Mouse (Mus musculus) lung, postnatal 0 days (tissue): ENCODE measurements around the gene Safb. TPM values are rescaled to one million over a fixed set of nuclear protein-coding genes. Genes with fewer than 3 reads are reported as not detected.

Source experiments
- ATAC-seq: fragments of 200-750 bp; cut with Nextera tagmentation; 2 replicates; pipeline ENCODE4 v1.8.0; 2017; ENCODE audit warnings: moderate library complexity
- DNase-seq: peaks from one replicate; pipeline ENCODE4 v3.0.0-alpha.2; 2016; ENCODE audit warnings: low spot score
- H3K27ac ChIP-seq: fragments of 300-500 bp; sonication (generic); 2 replicates; pipeline ENCODE4 v1.5.1; 2014; ENCODE audit warnings: antibody characterized with exemption, mild to moderate bottlenecking, low read length, mixed read lengths
- H3K27me3 ChIP-seq: fragments of 300-500 bp; sonication (generic); replicated peaks from 2 replicates; pipeline ENCODE4 v1.6.1; 2014; ENCODE audit warnings: low read length, mixed read lengths; ENCODE audit not compliant: insufficient read depth
- H3K36me3 ChIP-seq: fragments of 300-500 bp; sonication (generic); 2 replicates; pipeline ENCODE4 v1.6.1; 2014; ENCODE audit warnings: low read length, mixed read lengths; ENCODE audit not compliant: insufficient read depth
- H3K4me1 ChIP-seq: fragments of 300-500 bp; sonication (generic); 2 replicates; pipeline ENCODE4 v1.6.1; 2014; ENCODE audit warnings: antibody characterized with exemption, low read depth, low read length, mixed read lengths; ENCODE audit not compliant: insufficient read depth
- H3K4me2 ChIP-seq: fragments of 300-500 bp; sonication (generic); replicated peaks from 2 replicates; pipeline ENCODE4 v1.6.1; 2014; ENCODE audit warnings: low read depth, mild to moderate bottlenecking, low read length, moderate library complexity, mixed read lengths
- H3K4me3 ChIP-seq: fragments of 300-500 bp; sonication (generic); 2 replicates; pipeline ENCODE4 v1.5.1; 2014; ENCODE audit warnings: low read depth, low read length
- H3K9ac ChIP-seq: fragments of 300-500 bp; sonication (generic); replicated peaks from 2 replicates; pipeline ENCODE4 v1.6.1; 2014; ENCODE audit warnings: low read depth, mild to moderate bottlenecking
- H3K9me3 ChIP-seq: fragments of 300-500 bp; sonication (generic); 2 replicates; pipeline ENCODE4 v1.6.1; 2016; ENCODE audit warnings: low read length, mixed read lengths
- CTCF ChIP-seq: IDR thresholded peaks from 2 replicates; pipeline ENCODE4 v1.5.1; 2016; ENCODE audit warnings: antibody characterized with exemption, mild to moderate bottlenecking
- EP300 ChIP-seq: IDR thresholded peaks from 2 replicates; pipeline ENCODE4 v1.6.1; 2016; ENCODE audit warnings: antibody characterized with exemption, mild to moderate bottlenecking, control low read depth
- WGBS: fragments of 180-500 bp; shearing (Covaris S2); extraction: QIAGEN DNeasy Blood & Tissue Kit; methylation state at CpG from one replicate; pipeline ENCODE4 v1.1.7; 2014; 5-methylcytosine and 5-hydroxymethylcytosine counted together
- polyA plus RNA-seq: library from polyadenylated mRNA; unstranded; fragments of >200 nt; fragmentation: Nextera tagmentation; extraction: Ambion mirVana; gene quantifications from 2 replicates; pipeline ENCODE4 v1.2.1, GENCODE M21; 2015

Safb gene
- polyA plus RNA-seq, 1 experiment from 2014 or later = 43.4 TPM

DNA sequence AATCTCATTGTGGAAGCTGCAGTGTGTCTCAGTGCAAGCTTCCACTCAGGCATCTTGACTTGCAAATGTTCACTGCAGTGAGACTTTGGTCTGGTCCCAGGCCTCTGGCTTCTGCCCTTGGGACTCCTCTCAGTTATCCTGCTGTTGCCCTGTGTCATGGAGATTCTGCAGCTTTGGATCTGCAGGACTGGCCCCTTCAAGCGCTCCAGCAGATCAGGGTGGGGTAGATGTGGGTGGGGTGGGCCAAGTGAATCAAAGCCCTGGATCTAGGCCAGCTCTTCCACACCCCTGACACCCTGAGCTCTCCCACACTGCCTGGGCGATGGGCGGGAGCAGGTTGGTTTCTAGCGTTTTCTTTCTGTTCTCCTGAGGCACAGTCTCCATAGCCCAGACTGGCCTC, 47.2 kb downstream of the Safb start:
- Histone ChIP-seq H3K9me3 (no peaks in the 10 kb centered on the region), H3K27ac (no peak overlapping the region), H3K4me3 (no peak overlapping the region), H3K36me3 (no peaks in the 10 kb centered on the region), H3K4me2 (no peak overlapping the region), H3K27me3 (no peaks in the 10 kb centered on the region), H3K9ac (no peak overlapping the region), H3K4me1 (peaks cover 6% of the 10 kb centered on the region; the same call in 1 of the 2 replicates)
- TF ChIP-seq EP300 (no peak), CTCF (no peak)
- ATAC-seq (no peak), DNase-seq (no peak)
- 54% methylated on average over 4 of the region's 4 CpGs for WGBS

GRCm38 (mm10) chr17:56634023-56634422, 49.4 kb downstream of the Safb start:
- no peak for DNase-seq
- WGBS = 85% methylated on average over 6 of the region's 6 CpGs
- Histone ChIP-seq H3K4me2 (no peak overlapping the region), H3K27ac (no peak overlapping the region), H3K36me3 (no peaks in the 10 kb centered on the region), H3K4me1 (no peaks in the 10 kb centered on the region), H3K27me3 (no peaks in the 10 kb centered on the region), H3K9ac (no peak overlapping the region), H3K9me3 (no peaks in the 10 kb centered on the region), H3K4me3 (no peak overlapping the region)
- no peak for TF ChIP-seq EP300
- TF ChIP-seq CTCF = no peak
- ATAC-seq = no peak

- no peaks in the 10 kb centered on the region for H3K27me3 ChIP-seq
- DNase-seq (no peak), ATAC-seq (no peak)
- H3K4me1 ChIP-seq = no peaks in the 10 kb centered on the region
- no peak overlapping the region for H3K4me2 ChIP-seq
- no peaks in the 10 kb centered on the region for H3K9me3 ChIP-seq
- H3K9ac ChIP-seq = no peak overlapping the region
- no peak overlapping the region for H3K4me3 ChIP-seq
- H3K27ac ChIP-seq = no peak overlapping the region
- 82% methylated on average over 4 of the region's 4 CpGs for WGBS
- TF ChIP-seq CTCF (no peak), EP300 (no peak)
- no peaks in the 10 kb centered on the region for H3K36me3 ChIP-seq
These were observed 58.6 kb downstream of the Safb start for GRCm38 (mm10) chr17:56643237-56643636.

DNA sequence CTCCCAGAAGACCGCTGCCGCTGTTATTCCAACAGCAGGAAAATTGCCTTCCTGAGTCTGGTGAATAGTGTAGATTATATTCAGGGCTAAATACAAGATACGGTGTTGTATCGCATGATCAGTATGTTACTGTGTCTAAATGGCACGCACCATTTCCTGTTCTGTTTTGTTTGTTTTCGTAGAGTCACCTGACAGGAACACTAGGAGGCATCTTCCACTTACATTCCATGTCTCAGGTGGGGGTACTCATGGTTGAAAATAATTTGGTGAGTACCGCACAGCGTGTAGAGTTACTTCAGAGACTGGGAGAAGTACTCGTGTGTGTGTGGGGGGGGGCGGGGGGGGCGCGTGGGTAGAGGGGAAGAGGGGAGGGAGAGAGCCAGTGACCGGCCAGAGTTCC, 62.9 kb downstream of the Safb start:
- H3K27me3 ChIP-seq = no peaks in the 10 kb centered on the region
- H3K9me3 ChIP-seq = no peaks in the 10 kb centered on the region
- no peaks in the 10 kb centered on the region for H3K4me1 ChIP-seq
- H3K9ac ChIP-seq = no peak overlapping the region
- no peaks in the 10 kb centered on the region for H3K36me3 ChIP-seq
- DNase-seq = no peak
- TF ChIP-seq EP300 = no peak
- TF ChIP-seq CTCF = no peak
- no peak overlapping the region for H3K27ac ChIP-seq
- H3K4me3 ChIP-seq = no peak overlapping the region
- H3K4me2 ChIP-seq = no peak overlapping the region
- 40% methylated on average over 12 of the region's 13 CpGs for WGBS
- ATAC-seq = peak; percentile 19; the same call in 1 of the 2 replicates

GRCm38 (mm10) chr17:56651801-56652200, 67.2 kb downstream of the Safb start:
- ATAC-seq = peak; percentile 65
- H3K4me3 ChIP-seq = no peak overlapping the region
- no peaks in the 10 kb centered on the region for H3K9me3 ChIP-seq
- H3K9ac ChIP-seq = no peak overlapping the region
- H3K4me1 ChIP-seq = no peaks in the 10 kb centered on the region
- no peak overlapping the region for H3K27ac ChIP-seq
- TF ChIP-seq CTCF (no peak), EP300 (no peak)
- H3K4me2 ChIP-seq = no peak overlapping the region
- peak; percentile 62 for DNase-seq
- H3K36me3 ChIP-seq = no peaks in the 10 kb centered on the region
- no peaks in the 10 kb centered on the region for H3K27me3 ChIP-seq
- 20% methylated on average over 10 of the region's 10 CpGs for WGBS

DNA sequence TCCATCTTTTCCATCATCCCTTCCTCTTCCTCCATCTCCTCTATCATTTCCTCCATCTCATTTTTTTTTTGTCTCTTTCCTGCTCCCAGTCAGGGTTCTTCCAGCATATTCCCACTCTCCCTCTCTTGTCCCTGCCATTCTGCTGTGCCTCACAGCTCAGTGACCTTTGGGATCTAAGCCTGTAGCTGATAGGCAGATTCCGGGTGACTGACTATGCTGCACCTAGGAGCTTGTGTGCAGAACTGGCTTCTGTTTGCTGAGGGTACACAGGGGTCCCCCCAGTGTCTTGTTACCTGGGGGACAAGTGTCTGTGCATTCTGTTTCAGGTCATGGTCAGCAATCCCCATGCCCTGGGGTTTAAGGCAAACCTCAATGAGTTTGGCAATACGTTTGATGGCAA, 70.1 kb downstream of the Safb start:
- no peaks in the 10 kb centered on the region for H3K4me1 ChIP-seq
- no peak overlapping the region for H3K9ac ChIP-seq
- H3K36me3 ChIP-seq = no peaks in the 10 kb centered on the region
- no peaks in the 10 kb centered on the region for H3K27me3 ChIP-seq
- 62% methylated on average over 2 of the region's 2 CpGs for WGBS
- TF ChIP-seq CTCF = no peak
- TF ChIP-seq EP300 = no peak
- H3K4me2 ChIP-seq = no peak overlapping the region
- no peak overlapping the region for H3K27ac ChIP-seq
- DNase-seq (no peak), ATAC-seq (no peak)
- no peaks in the 10 kb centered on the region for H3K9me3 ChIP-seq
- no peak overlapping the region for H3K4me3 ChIP-seq

GRCm38 (mm10) chr17:56655311-56655710, 70.7 kb downstream of the Safb start:
- no peaks in the 10 kb centered on the region for H3K9me3 ChIP-seq

More at GRCm38 (mm10) chr17:56655311-56655710, 70.7 kb downstream of the Safb start:
- no peak overlapping the region for H3K4me2 ChIP-seq
- DNase-seq (no peak), ATAC-seq (no peak)
- no peak overlapping the region for H3K27ac ChIP-seq
- no peaks in the 10 kb centered on the region for H3K4me1 ChIP-seq
- WGBS = 68% methylated on average over 3 of the region's 3 CpGs
- H3K4me3 ChIP-seq = no peak overlapping the region
- H3K27me3 ChIP-seq = no peaks in the 10 kb centered on the region
- H3K36me3 ChIP-seq = no peaks in the 10 kb centered on the region
- H3K9ac ChIP-seq = no peak overlapping the region
- TF ChIP-seq EP300 = no peak
- TF ChIP-seq CTCF = no peak

Other genes with a start within 250 kb of the Safb start
- 25.6 and 29.6 TPM in 2 replicates for gene Ptprs, start 108.3 kb upstream of the Safb start, polyA plus RNA-seq
- gene Znrf4, start 72.4 kb upstream of the Safb start, polyA plus RNA-seq = not detected in 2 replicates
- gene Gm20219, start 30.4 kb upstream of the Safb start, polyA plus RNA-seq = 3.5 and 3.8 TPM in 2 replicates
- 36.8 and 39.8 TPM in 2 replicates for gene Safb2, start 240 bp upstream of the Safb start, polyA plus RNA-seq
- gene 2410015M20Rik, start 24.9 kb downstream of the Safb start, polyA plus RNA-seq = 201 and 230 TPM in 2 replicates
- gene Rpl36, start 28.6 kb downstream of the Safb start, polyA plus RNA-seq = 1,643 and 1,764 TPM in 2 replicates
- gene Lonp1, start 42.1 kb downstream of the Safb start, polyA plus RNA-seq = 23.4 and 24.2 TPM in 2 replicates
- 0.12 and 0.32 TPM in 2 replicates for gene Catsperd, start 43.3 kb downstream of the Safb start, polyA plus RNA-seq
- gene Ranbp3, start 88.5 kb downstream of the Safb start, polyA plus RNA-seq = 42.6 and 44.8 TPM in 2 replicates
- 380 and 426 TPM in 2 replicates for gene Ndufa11, start 132.9 kb downstream of the Safb start, polyA plus RNA-seq
- gene Vmac, start 133.2 kb downstream of the Safb start, polyA plus RNA-seq = 17.2 and 17.5 TPM in 2 replicates
- 10.5 and 10.7 TPM in 2 replicates for gene Nrtn, start 172.7 kb downstream of the Safb start, polyA plus RNA-seq
- gene Dus3l, start 179.9 kb downstream of the Safb start, polyA plus RNA-seq = 26.3 and 29.7 TPM in 2 replicates
- gene Prr22, start 185.4 kb downstream of the Safb start, polyA plus RNA-seq = 0.23 and 0.33 TPM in 2 replicates
- gene Rfx2, start 246.2 kb downstream of the Safb start, polyA plus RNA-seq = 5.9 and 6.6 TPM in 2 replicates